Mouse (Mus musculus): ENCODE results near the gene Aco1.

The Aco1 gene

DNA sequence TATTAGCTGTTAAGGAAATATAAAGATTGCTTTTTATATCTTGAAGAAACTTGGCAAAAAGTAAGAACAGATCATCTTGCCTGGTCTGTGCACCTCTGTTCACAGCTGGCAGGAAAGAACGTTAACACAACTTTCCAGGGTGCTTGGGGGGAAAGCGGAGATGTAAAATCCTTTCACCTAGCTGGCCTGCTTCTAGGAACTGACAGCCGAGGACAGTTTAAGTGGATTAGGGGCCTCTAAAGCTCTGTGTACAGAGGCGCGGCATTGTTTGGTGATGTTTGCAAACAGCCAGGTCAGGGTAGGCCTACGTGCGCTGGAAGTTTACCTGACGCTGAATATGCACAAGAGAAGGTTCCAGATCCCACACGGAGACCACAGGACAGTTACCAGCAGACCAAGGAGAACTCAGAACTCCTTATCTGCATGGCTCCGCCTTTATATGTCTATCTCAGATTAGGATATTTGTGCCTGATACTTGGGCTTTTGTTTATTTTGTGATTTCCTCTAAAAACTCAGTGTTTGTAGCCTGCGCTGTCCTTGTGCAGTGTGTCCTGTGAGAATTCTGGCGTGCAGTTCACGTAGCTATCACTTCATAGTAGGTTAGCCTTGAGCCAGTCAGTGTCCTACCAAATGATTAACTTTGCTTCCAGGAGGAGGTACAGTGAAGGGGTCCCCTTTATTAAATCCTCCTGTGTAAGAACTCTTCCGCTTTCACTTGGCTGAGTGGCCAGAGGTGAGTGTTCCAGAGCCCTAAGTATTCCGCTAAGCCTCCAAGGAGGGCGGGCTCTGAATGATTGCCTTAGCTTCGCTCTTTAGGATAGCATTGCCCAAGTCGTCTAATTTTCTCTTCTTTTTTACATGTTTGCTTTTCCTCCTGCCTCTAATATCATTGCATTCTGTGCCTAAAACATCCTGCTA lies 14.0 kb downstream of the Aco1 start:
- DNase-seq (ENCODE audit: low spot score in 2 of 2): no peak

DNA sequence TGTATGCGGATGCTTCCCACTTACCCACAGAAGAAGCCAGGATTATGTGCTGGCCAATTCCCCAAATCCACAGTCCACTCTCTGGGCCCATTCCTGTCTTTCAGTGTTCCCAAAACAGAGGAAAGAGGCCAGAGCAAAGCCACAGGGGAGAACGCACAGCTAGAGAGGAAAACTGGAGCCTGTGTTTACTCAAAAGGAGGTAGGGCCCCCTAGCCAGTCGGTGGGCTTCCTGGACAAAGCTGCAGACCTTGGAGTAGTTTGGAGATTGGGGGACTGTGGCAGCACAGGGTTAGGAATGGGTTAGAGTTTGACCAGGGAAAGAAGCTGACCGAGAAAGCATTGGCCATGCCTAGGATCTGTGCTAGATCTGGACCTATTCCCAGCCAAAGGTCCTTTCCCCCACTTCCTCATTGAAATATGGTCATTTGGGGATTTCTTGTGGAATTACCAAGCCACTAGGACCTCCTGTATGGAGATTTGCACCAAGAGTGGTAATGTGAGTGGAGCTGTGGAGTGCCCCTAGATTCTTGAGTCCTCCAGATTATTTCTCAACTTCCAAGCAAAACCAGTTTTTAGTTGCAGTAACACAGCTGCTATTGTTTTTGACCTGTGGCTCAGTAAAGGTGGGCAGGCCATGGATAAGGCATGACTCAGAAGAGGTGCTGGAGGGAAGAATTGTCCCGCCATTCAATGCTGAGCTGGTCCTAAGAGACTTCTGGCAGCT lies 14.8 kb downstream of the Aco1 start:
- no peak for DNase-seq (ENCODE audit: low spot score in 2 of 2)

DNA sequence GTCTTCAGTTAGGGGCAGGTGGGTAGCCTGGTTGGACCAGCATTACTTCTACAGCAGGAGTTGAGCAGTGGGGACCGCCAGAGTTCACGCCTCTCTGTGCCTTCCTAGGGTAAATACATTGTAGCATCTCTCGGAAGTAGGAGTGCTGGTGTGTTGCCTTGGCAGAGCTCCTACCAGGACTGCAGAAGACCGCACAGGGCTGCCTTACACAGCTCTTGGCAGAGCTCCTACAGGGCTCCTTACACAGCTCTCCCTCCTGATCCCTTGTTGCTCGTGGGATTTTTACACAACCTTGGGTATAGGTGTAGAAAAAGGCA lies 15.3 kb downstream of the Aco1 start:
- DNase-seq (ENCODE audit: low spot score in 2 of 2): no peak

DNA sequence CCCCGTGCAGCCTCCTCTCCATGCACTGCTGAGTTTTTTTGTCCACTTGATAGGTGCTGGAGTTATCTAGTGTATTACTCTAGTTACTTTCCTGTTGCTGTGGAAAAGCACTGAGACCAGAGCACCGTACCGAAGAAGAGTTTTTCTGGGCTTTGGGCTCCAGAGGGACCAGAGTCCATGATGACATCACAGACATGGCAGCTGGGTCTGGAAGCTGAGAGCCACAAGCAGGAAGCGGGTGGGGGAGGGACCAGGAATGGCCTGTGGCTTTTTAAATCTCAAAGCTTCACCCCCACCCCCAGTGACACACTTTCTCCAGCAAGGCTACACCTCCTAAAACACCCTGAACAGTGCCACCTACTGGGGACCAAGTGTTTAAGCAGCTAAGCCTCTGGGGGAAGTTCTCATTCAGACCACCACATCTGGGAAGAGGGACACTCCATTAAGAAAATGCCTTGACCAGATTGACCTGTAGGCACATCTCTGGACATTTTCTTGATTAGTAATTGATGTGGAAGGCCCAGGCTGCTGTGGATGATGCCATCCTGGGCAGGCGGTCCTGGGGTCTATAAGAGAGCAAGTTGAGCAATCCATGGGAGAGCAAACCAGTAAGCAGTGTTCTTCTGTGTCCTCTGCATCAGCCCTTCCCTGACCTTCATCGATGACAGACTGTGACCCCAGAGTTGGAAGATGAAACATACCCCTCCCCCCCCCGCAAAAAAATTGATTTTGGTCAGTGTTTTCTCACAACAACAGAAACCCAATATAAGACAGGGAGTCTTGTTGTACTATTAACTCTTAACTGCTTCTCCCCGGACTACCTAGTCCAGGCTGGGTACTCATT lies 17.9 kb downstream of the Aco1 start:
- DNase-seq (ENCODE audit: low spot score in 2 of 2): no peak

DNA sequence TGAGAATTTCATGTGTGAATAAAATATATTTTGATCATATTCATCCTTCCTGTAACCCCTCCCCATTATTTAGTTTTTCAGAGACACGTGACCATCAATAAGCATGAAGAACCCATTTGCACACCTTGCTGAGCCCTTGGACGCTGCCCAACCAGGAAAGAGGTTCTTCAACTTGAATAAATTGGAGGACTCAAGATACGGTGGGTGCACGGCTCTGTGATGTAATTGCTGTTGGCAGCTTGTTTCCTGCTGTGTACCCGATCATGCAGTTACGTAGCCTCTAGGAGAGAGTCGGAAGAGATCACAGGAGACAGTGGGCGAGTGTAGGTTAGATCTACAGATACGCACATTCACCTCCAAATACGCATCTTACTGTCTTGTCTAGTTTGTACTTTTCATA lies 20.8 kb downstream of the Aco1 start:
- DNase-seq (ENCODE audit: low spot score in 2 of 2): no peak

DNA sequence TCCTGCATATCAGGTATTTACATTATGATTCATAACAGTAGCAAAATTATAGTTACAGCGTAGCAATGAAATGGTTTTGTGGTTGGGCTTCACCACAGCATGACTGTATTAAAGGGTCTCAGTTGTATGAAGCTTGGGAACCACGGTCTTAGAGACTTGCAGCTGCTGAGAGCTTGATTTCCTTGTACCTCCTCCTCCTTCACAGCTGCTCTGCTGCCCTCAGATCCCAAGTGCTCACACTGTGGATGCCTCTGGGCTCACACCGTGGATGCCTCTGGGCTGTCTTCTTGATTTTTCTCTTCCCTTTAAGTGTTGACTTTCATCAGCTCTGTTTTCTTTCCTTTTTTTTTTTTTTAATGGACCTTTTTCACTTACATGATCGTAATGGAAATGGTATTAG lies 28.6 kb downstream of the Aco1 start:
- DNase-seq (ENCODE audit: low spot score in 2 of 2): no peak

DNA sequence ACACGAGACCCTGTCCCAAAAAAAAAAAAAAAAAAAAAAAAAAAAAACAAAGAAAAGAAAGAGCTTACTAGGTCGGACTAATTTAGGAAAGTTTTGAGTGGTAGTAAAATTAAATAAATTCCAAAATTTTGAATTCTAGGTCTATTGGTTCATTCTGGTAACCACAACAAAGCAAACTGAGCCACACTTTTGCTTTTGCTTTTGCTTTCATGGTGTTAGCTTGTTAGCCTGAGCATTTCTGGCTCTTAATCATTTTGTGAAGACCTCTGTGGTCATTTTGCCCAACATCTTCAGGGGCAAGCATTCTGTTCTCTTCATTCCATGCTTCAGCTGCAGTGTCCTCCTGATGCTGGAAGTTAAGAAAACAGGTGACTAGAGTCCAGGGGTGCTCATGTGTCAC lies 29.5 kb downstream of the Aco1 start:
- no peak for DNase-seq (ENCODE audit: low spot score in 2 of 2)

DNA sequence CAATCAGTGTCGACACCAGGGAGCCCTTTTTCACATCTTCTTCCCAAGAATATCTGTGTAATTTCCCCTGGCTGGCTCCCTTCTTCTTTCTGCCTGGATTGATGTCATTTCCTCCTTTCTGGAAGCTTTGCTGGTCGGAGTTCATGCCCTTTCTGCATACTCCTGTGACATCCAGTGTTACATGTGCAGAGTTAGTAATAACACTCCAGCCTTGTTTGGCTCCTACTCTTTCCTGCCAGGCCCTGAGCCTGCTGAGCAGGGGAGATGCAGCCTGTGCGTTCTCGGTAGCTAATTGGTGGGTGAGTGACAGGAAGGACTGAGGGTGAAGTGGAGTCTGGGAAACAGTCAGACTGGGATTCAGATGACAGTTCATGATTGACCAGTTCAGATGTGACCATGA lies 31.4 kb downstream of the Aco1 start:
- no peak for DNase-seq (ENCODE audit: low spot score in 2 of 2)

DNA sequence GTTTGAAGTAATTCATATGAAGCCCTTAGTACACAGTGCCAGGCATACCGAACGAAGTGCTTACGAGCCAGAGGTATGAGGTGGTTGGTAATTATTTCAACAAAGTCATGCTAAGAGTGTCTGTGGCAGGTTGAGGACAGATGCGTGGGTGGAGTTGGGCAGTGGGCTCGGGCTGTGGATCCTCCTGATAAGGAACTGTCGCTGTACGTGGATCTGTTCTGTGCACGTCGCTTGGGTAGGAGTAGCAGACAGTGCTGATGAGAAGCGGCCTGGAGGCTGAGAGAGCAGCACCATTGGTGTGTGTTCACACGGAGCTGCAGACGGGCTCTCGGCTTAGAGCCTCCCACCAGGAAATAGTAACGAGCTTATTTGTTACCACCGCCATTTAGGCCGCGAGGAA lies 35.7 kb downstream of the Aco1 start:
- DNase-seq (ENCODE audit: low spot score in 2 of 2): no peak

DNA sequence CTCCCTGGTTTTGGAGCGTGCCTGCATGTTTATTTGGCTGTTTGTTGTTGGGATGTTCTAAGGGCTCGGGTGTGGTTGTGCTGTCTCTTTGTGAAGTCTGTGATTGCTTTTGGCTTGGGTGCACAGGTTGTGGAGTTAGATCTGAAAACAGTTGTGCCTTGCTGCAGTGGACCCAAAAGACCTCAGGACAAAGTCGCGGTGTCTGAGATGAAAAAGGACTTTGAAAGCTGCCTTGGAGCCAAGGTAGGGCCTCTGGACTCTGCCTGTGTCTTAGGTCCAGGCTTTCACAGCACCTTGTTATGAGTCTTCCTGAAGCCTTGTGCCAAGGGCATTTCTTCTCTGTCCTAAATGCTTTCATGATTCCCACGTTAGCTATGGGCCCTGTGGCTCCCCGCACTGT lies 37.2 kb downstream of the Aco1 start:
- no peak for DNase-seq (ENCODE audit: low spot score in 2 of 2)

DNA sequence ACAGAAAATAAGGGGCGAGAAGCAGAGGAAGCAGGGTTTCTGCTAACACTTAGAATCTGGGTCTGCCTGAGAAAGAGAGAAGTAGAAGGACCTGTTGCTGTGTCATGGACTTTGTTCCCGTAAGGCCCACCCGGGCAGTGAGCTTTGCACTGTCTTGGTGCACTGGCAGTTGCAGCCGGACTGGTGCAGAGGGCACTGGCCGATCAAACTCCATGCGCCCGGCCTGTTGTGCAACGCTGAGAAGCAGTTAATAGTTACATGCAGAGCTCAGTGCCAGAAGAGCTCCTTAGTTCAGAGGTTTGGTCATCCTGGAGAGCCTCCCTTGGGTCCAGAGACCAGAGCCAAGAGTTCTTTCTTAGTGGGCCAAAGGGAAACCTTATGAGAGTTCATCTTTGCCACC lies 38.8 kb downstream of the Aco1 start:
- no peak for DNase-seq (ENCODE audit: low spot score in 2 of 2)

DNA sequence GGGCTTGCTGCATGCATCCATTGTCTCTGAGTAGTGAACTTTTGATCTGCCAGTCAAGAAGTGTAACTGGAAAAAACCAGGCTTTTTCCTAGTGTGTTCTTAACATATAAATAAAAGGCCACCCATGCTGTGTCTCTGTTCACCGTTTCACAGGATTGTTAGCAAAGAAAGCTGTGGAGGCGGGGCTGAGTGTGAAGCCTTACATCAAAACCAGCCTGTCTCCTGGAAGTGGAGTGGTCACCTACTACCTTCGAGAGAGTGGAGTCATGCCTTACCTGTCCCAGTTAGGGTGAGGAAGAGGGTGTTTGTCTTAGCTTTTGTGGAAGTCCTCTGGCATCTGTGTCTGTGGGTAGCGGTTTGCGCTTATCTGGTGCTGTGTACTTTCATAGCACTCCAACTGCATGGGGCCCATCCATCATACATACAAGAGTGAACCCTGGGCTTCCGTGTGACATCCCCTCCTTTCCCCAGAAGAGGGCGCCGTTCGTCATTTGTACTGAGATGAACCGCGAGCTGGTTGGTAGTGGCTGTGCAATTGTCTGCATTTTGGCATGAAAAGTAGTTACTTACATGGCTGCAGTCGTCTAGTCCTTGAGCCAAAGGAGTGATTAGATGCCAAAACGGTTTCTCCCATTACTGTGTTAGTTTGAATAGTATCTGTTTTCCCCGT lies 39.9 kb downstream of the Aco1 start:
- peak; percentile 34 to 71 for DNase-seq (ENCODE audit: low spot score in 2 of 2)

DNA sequence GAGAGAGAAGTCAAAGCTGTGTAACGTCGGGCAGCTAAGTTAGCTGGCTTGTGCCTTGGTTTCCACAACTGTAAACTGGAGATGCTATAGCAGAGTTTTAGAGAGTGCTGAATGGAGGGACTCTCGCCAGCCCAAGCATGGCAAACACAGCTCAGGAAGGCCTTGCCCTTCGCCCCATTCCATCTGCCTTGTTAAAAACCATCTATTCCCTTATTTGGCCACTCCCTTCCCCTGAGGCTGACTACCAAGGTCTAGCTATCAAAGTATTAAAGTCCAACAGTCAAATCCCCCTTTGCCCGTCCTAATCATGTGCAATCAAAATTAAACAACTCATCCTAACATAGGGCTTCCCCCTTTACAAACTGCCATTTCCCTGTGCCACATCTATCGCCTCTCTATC lies 40.9 kb downstream of the Aco1 start:
- DNase-seq (ENCODE audit: low spot score in 2 of 2): no peak

DNA sequence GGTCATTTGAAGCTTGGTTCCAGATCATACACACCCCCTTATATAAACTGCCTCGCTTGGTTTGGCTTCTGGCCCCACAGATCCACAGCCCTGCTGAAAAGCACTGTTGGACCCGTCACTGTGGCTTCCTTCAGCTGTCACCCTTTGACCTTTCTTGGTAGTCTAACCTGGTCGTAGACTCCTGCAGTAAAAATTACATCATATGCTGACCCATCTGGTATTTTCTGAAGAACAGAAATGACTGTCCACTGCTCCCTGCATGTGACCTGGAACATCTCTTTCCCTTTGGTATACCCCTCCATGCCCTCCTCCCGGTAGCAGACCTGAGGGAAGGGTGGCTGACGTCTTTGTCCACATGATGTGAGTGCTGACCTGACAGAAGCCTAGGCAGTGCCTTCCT lies 41.6 kb downstream of the Aco1 start:
- DNase-seq (ENCODE audit: low spot score in 2 of 2): no peak

DNA sequence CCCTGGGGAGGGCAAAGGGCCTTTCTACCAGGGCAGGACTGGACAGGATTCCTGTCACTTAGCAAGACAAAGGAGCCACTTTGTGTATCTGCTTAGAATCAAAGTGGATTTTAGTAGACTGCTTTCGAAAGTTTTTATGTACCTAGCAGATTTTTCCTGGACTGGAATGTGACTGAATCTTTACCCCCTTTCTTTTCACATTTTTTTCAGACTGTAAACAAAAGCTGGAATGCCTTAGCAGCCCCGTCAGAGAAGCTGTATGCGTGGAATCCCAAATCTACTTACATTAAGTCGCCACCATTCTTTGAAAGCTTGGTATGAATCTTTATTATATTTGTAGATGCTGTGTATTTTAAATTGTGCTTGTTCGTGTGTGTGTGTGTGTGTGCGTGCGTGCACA lies 45.1 kb downstream of the Aco1 start:
- no peak for DNase-seq (ENCODE audit: low spot score in 2 of 2)

DNA sequence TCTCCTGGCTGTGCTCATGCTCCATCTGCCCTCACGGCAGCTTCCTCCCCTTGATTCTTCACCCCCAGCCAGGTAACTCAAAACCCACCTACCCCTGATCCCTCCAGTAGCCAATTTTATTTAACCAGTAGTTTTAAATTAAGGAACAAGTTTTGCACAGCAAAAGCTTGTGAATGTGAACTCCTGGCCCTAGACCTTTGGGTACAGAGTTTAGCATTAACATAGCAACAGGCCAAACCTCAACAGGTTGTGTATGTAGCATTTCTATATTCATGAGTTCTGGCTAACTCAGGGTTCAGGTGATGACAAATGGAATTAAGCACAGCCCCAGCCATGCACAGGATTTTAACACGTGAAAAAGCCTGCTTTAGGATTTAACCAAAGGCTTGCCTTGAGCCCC lies 49.4 kb downstream of the Aco1 start:
- no peak for DNase-seq (ENCODE audit: low spot score in 2 of 2)

DNA sequence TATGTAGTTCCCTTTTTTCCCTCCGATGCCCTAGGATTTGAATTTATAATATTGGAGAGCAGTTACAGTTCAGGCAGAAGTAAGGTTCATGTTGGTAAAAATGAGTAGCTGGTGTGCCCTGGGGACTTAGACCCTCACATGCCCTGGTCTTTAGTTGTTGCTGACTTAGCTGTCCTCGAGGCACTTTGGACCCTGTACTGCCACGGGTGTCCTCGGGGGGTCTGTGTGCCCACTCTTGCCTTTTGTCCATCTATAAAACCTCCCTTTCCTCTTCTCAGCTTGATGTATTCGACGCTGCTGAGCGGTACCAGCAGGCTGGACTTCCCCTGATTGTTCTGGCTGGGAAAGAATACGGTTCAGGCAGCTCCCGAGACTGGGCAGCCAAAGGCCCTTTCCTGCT lies 50.6 kb downstream of the Aco1 start:
- DNase-seq (ENCODE audit: low spot score in 2 of 2): no peak

DNA sequence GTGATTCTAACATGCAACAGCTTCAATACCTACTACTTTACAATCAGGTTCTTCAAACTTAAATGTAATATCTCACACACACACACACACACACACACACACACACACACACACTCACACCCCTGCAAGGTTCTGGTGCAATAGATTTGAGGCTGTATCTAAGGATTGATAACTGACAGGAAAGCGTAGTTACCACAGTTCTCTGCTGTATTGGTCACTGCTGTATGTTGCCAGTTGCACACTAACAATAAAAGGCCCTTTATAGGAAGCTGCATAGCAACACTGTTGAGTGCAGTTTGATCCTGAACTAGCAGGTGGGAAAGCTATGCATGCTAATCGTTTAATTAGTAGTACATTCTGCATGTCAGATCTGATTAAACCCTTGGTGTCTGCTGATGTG lies 52.5 kb downstream of the Aco1 start:
- no peak for DNase-seq (ENCODE audit: low spot score in 2 of 2)

DNA sequence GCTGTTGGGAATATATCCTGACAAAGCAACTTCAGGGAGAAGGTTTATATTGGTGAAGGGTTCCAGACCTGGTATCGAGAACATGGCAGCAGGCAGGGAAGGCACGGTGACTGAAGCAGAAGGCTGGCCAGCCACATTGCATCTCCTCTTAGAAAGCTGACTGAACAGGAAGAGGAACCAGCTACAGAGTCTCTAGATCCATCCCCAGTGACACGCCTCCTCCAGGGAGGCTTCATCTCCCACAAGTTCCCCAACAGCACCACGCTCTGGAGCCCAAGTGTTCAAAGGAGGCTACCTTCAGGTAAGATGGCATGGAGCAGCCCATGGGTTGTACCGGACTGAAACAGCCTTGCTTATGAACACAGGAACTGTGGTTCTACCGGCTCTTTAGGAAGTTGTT lies 59.3 kb downstream of the Aco1 start:
- DNase-seq (ENCODE audit: low spot score in 2 of 2): no peak

DNA sequence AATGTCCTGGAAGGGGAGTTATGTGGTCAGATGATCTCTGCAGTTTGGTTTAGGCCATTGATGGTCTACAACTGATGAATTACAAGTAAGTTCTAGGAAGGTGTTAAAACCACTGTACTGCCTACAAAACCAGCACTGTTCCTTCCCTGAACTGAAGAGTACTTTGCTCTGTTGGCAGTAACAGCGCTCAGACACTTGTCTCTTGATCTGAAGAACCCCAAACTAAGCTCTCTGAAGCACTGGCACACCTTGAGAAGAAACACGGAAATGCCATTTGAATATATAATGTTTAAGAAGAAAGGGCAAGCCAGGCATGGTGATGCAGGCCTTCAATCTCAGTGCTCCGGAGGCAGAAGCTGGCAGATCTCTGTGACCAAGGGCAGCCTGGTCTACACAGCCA lies 61.5 kb downstream of the Aco1 start:
- DNase-seq (ENCODE audit: low spot score in 2 of 2): no peak

DNA sequence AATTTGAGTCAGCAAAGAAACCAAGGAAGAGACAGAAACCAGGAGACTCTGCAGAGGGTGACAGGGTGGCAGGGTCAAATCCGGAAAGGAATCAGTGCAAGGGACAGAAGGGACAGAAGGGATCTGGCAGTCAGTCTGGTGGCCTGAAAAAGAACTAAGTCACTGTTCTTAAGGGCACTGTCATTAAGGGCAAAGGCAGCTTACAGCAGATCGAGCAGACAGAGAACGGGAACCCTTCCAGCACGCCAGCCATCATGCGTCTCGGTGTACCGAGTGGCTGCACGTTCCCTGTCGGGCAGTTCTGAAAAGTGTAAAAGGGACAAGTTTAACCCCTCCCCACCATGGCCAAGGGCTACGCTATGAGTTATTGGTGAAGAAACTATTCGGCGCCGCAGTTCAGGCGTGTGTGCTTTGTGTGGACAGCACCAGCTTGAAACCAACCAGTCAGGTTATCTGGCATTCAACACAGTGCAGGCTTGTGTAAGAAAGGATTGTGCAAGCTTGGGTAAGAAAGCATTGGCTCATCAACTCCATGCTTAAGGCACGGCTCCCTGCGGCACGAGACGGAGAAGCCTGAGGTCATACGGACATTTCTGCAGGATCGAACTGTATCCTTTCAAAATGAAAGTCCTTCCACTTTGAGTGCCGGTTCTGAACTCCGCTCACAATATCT lies 62.5 kb downstream of the Aco1 start:
- no peak for DNase-seq (ENCODE audit: low spot score in 2 of 2)

DNA sequence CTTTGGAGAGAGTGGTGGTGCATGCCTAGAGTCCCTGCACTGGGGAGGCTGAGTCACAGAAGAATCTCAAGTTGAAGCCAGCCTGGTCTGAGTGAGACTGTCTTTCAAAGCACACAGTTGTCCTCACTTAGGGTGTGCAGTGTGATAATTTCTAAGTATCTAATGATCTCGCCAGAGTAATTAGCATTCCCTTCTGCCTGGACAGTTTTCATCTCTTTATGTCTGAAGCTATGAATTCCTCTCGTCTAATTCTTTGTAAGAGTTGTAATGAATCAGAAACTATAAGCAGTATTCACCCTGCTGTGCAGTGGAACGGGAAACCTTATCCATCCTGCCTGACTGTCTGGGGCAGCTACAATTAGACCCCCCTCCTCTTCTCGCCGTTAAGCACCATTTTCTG lies 64.8 kb downstream of the Aco1 start:
- no peak for DNase-seq (ENCODE audit: low spot score in 2 of 2)
